Mouse (Mus musculus): Measurements from ENCODE around the gene Nipal4.

Nipal4 gene

DNA sequence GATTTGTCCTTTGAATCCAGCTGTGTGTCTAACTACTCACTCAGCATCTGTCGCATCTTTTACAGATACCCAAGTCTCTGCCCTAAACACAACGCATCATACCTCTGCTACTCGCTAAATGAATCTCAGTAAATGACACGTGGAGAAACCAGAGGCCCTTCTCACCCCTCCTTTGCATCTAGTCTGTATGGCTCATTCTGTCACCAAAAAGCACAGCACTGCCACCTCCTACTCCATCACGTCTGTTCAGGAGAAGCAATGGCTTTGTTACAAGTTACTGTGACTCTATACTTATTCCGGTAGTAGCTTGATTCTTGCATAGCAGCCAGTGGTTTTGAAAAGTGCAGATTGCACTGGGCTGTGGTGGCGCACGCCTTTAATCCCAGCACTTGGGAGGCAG, 9.4 kb downstream of the Nipal4 start:
- DNase-seq = no peak

DNA sequence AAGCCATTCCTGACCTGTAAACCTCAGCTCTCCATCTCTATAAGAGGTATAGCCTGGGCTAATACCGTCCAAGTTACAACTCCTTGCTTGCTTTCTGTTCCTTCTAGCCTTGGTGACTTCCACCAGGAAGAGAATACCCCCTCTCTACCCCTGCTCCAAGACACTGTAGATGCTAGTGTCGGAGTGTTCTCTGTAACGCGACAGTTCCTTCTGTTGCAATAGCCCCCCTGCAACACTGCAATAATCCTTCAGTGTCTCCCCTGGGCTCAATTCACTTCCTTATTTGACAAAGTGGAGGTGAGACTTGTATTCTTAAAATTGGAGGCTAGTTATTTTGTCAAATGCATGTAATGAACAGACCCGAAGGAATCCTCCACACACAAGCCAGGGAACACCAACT, 19.7 kb downstream of the Nipal4 start:
- no peak for DNase-seq

- no peak for DNase-seq
Observed at GRCm38 (mm10) chr11:46145163-46145875, 21.0 kb downstream of the Nipal4 start.

GRCm38 (mm10) chr11:46143342-46143741, 23.0 kb downstream of the Nipal4 start:
- DNase-seq = no peak

DNA sequence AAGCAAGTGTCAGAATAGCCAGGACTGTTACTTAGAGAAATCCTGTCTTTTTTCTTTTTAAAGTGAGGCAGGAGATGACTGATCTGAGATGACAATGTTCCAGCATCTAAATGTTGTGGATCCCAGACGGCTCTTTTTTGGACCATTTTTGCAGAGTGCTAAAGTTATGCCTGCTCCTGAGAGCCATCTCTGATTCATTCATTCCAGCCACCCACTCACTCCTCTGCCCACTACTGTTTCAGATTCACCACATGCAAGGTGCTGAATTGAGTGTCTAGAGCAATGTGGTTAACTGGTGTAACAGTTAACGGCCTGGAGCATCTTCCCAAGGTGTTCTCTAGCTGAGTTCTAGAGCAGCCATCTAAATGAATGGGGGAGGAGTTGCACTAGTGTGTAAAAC, 31.4 kb downstream of the Nipal4 start:
- no peak for DNase-seq

DNA sequence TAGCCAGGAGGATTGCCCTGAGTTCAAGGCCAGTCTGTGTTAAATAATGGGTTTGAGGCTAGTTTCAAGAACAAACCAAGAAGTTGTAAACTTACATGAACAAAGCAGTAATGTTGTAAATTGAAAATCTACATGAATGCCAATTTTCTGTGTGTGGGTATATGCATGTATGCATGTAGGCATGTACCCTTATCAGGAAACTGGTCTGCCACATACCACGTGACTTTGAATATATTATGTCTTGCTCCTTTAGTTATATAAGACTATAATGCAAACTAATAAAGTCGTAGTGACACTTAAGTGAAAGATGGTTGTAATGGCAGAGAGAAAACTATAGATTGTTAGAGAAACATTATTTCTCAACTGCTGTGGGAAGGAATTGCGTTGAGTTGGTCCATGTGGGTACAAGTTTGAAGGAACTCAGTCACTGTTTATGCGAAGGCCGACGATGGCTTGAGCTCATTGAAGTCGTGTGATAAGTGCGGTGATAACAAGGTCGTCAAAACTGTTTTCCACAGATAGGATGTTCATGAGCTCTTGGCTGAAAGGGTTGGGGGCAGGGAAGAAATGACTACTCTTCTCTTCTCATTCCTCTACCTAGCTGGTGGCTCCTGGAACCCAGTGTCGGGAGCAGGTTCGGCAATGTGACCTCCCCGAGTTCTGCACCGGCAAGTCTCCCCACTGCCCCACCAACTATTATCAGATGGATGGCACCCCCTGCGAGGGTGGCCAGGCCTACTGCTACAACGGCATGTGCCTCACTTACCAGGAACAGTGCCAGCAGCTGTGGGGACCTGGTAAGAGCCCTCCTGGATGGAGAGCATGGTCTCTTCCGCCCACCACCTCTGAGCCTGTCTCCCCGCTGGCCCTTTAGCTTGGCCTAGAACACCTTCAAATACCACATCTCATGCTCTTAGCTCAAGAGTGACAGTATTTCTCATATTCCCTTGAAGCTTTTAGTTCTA, 35.0 kb downstream of the Nipal4 start:
- no peak for DNase-seq

- peak; percentile 41 for DNase-seq
Observed at GRCm38 (mm10) chr11:46128548-46128945, 37.8 kb downstream of the Nipal4 start.

- no peak for DNase-seq
Observed at GRCm38 (mm10) chr11:46127621-46128547, 38.4 kb downstream of the Nipal4 start.

- no peak for DNase-seq
Observed at GRCm38 (mm10) chr11:46126827-46127410, 39.4 kb downstream of the Nipal4 start.

DNA sequence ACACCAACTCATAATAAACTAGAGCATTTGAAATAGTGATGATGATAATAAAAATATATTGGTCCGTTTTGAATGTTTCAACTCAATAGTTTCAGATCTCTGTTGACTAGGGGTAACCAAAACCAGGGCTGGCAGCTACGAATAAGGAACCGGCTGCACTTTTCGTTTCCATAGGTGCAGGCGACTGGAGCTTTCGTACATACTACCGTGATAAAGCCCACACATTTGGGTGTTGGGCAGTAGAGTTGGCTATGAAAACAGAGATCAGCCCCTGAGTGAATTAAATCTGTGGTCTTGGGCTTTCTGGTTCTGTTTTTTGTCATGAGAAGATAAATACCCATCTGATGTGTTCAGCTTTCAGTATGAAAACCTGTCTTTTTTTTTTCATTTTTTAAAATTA, 40.0 kb downstream of the Nipal4 start:
- no peak for DNase-seq

DNA sequence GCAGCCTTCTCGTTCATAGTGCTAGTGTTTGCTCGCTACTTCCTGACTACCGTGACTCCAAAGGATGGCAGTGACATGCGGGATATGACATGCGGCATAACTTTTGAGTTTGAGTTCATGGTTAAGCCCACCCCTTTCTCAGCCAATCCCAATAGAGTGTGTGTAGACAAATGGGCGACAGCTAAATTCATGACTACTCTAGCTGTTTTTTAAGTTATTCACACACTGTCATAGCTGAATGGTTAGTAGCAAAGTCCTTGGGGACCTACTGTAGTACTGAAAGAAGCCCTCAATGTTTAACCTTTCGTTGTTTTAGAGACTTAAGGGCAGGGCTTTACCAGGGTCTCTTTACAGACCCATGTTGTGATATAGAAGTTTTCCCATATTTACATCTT, 40.5 kb downstream of the Nipal4 start:
- DNase-seq = no peak

DNA sequence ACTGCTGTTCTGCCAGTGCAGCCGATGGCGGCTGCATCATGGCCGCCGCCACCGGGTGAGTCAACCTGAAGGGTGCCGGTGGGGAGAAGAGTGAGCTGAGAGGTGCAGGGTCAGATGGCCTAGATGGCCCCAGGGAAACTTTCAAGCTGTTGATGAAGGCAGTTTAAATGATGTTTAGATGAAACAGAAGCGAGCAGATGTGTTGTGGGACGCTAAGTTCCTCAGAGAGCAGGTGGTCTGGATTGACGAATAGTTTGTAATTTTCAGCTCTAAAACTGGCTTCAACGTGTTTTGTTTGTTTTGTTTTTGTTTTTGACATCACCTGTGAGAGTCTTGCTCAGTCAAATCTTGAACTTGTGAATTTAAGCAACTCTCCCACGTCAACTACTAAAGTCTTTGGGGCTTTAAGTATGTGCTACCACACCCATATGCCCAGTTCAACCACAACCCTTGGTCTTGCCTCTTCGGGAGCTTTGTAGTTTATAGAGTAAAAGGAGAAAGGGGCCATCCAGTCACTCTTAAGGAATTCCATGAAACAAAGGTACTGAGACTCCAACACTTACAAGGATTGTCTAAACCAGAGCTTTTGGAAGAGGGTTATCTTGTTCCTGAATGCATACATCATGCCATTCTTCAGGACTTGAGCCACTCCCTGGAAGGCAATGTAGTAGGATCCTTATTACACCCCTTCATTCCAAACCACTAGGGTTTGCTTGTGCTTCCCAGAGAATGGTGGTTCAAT, 41.0 kb downstream of the Nipal4 start:
- no peak for DNase-seq

DNA sequence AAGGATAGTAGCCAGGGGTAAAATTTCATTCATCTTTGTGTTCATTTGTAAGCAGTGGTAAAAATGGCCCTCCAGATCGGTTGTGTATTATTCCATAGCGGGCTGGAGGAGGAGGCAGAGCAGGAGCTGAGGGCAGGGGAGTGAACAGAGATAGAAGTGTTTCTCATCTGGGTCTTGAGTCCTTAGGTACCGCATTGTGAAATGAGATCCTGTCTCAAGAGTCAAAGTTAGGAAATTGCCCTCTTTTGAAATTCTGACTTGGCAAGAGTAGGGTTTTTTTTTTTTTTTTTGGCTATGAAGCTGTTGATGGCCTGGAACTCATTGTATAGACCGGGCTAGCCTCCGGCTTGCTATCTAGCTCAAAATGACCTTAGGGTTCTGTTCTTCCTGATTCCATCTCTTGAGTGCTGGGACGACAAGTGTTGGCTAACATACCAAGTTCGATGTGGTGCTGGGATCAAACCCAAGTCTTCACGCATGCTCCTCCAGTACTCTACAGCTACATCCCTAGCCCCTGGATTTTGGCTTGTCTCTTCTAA, 42.9 kb downstream of the Nipal4 start:
- DNase-seq = no peak

DNA sequence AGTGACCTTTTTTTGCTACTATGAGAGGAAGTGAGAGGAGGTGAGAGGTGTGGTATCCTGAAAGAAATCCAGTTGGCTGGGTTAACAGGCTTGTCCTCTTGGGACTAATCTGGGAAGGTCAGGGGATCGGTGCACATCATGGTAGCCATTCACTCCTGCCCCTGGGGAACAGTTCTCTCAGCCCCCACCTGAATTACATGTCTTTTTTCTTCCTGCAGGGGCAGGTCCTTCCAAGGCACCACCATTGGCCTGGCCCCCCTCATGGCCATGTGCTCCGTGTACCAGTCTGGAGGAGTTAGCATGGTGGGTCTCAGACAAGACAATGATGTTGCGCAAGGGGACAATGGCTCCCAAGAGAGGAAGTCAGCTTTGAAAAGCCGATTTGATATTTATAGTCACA, 43.4 kb downstream of the Nipal4 start:
- DNase-seq = no peak

DNA sequence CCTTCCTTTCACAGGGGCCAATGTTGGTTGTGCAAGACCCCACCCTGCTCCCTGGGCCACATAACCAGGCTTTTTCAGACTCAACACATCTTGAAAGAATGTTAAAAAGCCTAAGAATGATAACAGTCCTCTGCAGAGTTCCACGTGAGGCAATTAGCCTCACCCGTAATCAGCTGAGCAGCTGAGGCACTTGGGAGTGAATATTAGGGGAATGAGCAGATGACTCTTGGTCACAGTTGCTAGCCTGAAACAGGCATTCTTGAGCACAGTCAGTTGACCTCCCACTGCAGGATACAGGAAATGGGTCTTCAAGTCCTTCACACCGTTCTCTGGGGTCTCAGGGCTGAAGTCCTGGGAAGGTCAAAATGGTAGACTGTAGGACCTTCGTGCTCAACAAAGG, 44.6 kb downstream of the Nipal4 start:
- no peak for DNase-seq

- no peak for DNase-seq
Observed at GRCm38 (mm10) chr11:46120084-46120483, 46.2 kb downstream of the Nipal4 start.

- no peak for DNase-seq
Observed at GRCm38 (mm10) chr11:46119624-46120023, 46.7 kb downstream of the Nipal4 start.

DNA sequence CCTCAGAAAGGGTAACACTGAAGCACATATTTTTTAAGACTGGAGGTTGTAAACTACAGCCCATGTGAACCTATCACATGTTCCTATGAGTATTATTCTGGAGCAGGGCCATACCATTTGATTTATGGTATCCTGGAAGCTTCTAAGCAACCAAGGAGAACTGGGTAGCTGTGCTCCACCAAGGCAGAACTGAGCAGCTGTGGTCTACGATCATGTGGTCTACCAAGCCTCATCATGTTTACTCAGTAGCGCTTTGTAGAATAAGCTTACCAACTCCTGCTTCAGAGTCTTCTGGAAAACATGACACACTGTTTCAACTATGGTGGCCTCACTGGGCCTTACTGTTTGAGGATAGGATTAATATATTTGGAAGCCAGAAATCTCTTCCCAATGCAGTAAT, 49.8 kb downstream of the Nipal4 start:
- no peak for DNase-seq

DNA sequence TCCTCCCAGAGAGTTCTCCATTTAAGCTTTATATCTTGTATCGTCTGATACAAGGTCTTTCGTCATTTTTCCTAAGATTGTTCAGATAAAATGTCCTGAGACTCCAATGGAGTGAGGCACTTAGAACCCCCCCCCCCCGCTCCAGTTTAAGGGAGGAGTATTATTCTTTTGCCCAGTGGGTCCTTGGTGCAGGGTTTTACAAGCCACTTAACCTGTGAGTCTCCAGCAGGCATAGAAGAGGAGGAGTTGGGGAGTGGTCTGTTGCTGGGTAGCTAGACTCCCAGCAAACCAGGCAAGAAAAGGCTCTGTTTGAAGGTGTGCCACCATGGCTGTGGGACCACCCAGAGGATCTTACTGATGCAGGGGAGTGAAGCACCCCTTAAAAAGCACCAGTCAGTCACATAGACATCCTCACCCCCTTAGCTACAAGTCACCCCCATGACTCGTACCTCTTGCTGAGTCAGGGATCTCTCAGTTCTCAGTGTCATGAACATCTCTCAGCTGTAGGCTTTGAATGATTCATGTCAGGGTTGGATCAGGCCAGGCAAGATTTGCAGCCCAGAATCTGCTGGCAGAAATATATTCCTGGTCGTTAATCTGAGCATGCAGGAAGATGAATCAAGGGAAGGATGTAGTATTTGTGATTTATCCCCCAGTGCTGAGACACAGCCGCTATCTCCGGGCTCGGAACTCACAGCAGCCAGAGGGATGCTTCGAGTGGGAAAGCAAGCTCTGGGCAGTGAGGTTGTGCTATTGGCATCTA, 50.7 kb downstream of the Nipal4 start:
- no peak for DNase-seq

DNA sequence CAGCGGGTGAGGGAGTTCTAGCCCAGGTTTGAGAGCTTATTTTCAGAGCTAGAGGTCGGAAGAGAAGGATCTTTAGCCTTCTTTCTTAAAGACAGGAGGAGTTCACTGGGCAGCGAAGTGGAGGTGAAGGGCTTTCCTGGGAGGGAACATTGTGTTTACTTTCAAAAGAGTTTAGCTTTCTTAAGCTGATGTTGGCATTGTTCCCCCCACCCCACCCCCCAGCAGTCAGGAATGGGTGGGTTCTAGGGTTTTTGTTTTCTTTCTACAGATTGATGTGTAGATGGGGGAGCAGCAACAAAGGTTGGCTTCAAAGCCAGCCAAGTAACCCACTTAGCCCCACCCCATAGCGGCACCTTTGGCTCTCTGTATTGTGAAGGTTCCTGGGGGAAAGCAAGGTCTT, 51.3 kb downstream of the Nipal4 start:
- DNase-seq = no peak

- no peak for DNase-seq
Observed at GRCm38 (mm10) chr11:46114221-46114620, 52.1 kb downstream of the Nipal4 start.

Data from cerebellum, adult 11-12 months (tissue).